Mouse (Mus musculus): ENCODE measurements at regions not wholly inside any gene's neighbourhood (a gene's known extent, or its start where the extent isn't known, plus 50 kb on each side); places are given as distances from the start of the nearest gene placed in this dataset.

- no peak for DNase-seq (ENCODE audit: extremely low read depth, low read depth)
Observed at GRCm38 (mm10) chr8:109012655-109013054, 481.2 kb upstream of the Pmfbp1 start.

GRCm38 (mm10) chr8:109013577-109013976 is 480.2 kb upstream of the Pmfbp1 start:
- no peak for DNase-seq (ENCODE audit: extremely low read depth, low read depth)

GRCm38 (mm10) chr8:109014746-109015145 is 479.1 kb upstream of the Pmfbp1 start:
- DNase-seq (ENCODE audit: extremely low read depth, low read depth) = no peak

GRCm38 (mm10) chr8:109019565-109019964 is 474.3 kb upstream of the Pmfbp1 start:
- peak; percentile 24 for DNase-seq (ENCODE audit: extremely low read depth, low read depth)

GRCm38 (mm10) chr8:109020102-109020501 is 473.7 kb upstream of the Pmfbp1 start:
- DNase-seq (ENCODE audit: extremely low read depth, low read depth) = no peak

- no peak for DNase-seq (ENCODE audit: extremely low read depth, low read depth)
Observed at GRCm38 (mm10) chr8:109027923-109028322, 465.9 kb upstream of the Pmfbp1 start.

GRCm38 (mm10) chr8:109053608-109054007 is 440.2 kb upstream of the Pmfbp1 start:
- no peak for DNase-seq (ENCODE audit: extremely low read depth, low read depth)

GRCm38 (mm10) chr8:109059152-109059551 is 434.7 kb upstream of the Pmfbp1 start:
- DNase-seq (ENCODE audit: extremely low read depth, low read depth) = no peak

GRCm38 (mm10) chr8:109062376-109062775 is 431.5 kb upstream of the Pmfbp1 start:
- DNase-seq (ENCODE audit: extremely low read depth, low read depth) = no peak

- DNase-seq (ENCODE audit: extremely low read depth, low read depth) = no peak
Observed at GRCm38 (mm10) chr8:109073715-109074114, 420.1 kb upstream of the Pmfbp1 start.

- no peak for DNase-seq (ENCODE audit: extremely low read depth, low read depth)
Observed at GRCm38 (mm10) chr8:109075006-109075405, 418.8 kb upstream of the Pmfbp1 start.

- DNase-seq (ENCODE audit: extremely low read depth, low read depth) = no peak
Observed at GRCm38 (mm10) chr8:109079223-109079622, 414.6 kb upstream of the Pmfbp1 start.

- no peak for DNase-seq (ENCODE audit: extremely low read depth, low read depth)
Observed at GRCm38 (mm10) chr8:109081295-109081694, 412.5 kb upstream of the Pmfbp1 start.

GRCm38 (mm10) chr8:109085134-109085533 is 408.7 kb upstream of the Pmfbp1 start:
- DNase-seq (ENCODE audit: extremely low read depth, low read depth) = no peak

GRCm38 (mm10) chr8:109087781-109088180 is 406.0 kb upstream of the Pmfbp1 start:
- DNase-seq (ENCODE audit: extremely low read depth, low read depth) = no peak

- DNase-seq (ENCODE audit: extremely low read depth, low read depth) = no peak
Observed at GRCm38 (mm10) chr8:109099671-109100070, 394.2 kb upstream of the Pmfbp1 start.

GRCm38 (mm10) chr8:109101416-109101815 is 392.4 kb upstream of the Pmfbp1 start:
- no peak for DNase-seq (ENCODE audit: extremely low read depth, low read depth)

GRCm38 (mm10) chr8:109104798-109105326 is 389.0 kb upstream of the Pmfbp1 start:
- DNase-seq (ENCODE audit: extremely low read depth, low read depth) = no peak

- no peak for DNase-seq (ENCODE audit: extremely low read depth, low read depth)
Observed at GRCm38 (mm10) chr8:109105693-109106092, 388.1 kb upstream of the Pmfbp1 start.

- no peak for DNase-seq (ENCODE audit: extremely low read depth, low read depth)
Observed at GRCm38 (mm10) chr8:109106971-109107370, 386.9 kb upstream of the Pmfbp1 start.

- no peak for DNase-seq (ENCODE audit: extremely low read depth, low read depth)
Observed at GRCm38 (mm10) chr8:109107762-109108161, 386.1 kb upstream of the Pmfbp1 start.

GRCm38 (mm10) chr8:109109390-109109789 is 384.4 kb upstream of the Pmfbp1 start:
- DNase-seq (ENCODE audit: extremely low read depth, low read depth) = no peak

GRCm38 (mm10) chr8:109121776-109122175 is 372.1 kb upstream of the Pmfbp1 start:
- no peak for DNase-seq (ENCODE audit: extremely low read depth, low read depth)

Measured in MEL-GATA-1-ER (cell line).